Mouse (Mus musculus) spleen, postnatal 36 days (tissue): Measurements from ENCODE around the gene Ubxn7.
A peak's percentile ranks its signal among the peaks of the same experiment; 100 is the strongest.

Experiments
- DNase-seq, 2 experiments: peaks; one replicate each; pipeline ENCODE4 v3.0.0; 2022; ENCODE audit warnings: low spot score in 2 of 2, mixed read lengths in 1 of 2

The Ubxn7 gene

GRCm38 (mm10) chr16:32382901-32383300 is 50.8 kb downstream of the Ubxn7 start:
- DNase-seq = no peak

GRCm38 (mm10) chr16:32384885-32385284 is 52.8 kb downstream of the Ubxn7 start:
- no peak for DNase-seq

GRCm38 (mm10) chr16:32386826-32387225 is 54.8 kb downstream of the Ubxn7 start:
- no peak for DNase-seq

- DNase-seq = no peak
These were observed 57.0 kb downstream of the Ubxn7 start for GRCm38 (mm10) chr16:32389049-32389448.

GRCm38 (mm10) chr16:32389841-32390240 is 57.8 kb downstream of the Ubxn7 start:
- DNase-seq = no peak

- no peak for DNase-seq
These were observed 58.8 kb downstream of the Ubxn7 start for GRCm38 (mm10) chr16:32390882-32391281.

GRCm38 (mm10) chr16:32395679-32396540 is 63.9 kb downstream of the Ubxn7 start:
- DNase-seq = no peak

- DNase-seq = no peak
These were observed 64.4 kb downstream of the Ubxn7 start for GRCm38 (mm10) chr16:32396541-32396835.

- no peak for DNase-seq
These were observed 66.1 kb downstream of the Ubxn7 start for GRCm38 (mm10) chr16:32398206-32398605.

- DNase-seq = no peak
These were observed 68.2 kb downstream of the Ubxn7 start, which contains the start of gene Tm4sf19 for GRCm38 (mm10) chr16:32400267-32400666. Gene Tm4sf19 (plus strand): TSS chr16:32400506.

- DNase-seq = peak; percentile 73
These were observed 69.4 kb downstream of the Ubxn7 start for GRCm38 (mm10) chr16:32401335-32401965.

GRCm38 (mm10) chr16:32402818-32403217 is 70.8 kb downstream of the Ubxn7 start:
- DNase-seq = peak; percentile 18 to 25

- no peak for DNase-seq
These were observed 73.7 kb downstream of the Ubxn7 start for GRCm38 (mm10) chr16:32405716-32406115.

GRCm38 (mm10) chr16:32406671-32407070 is 74.6 kb downstream of the Ubxn7 start:
- no peak for DNase-seq

- DNase-seq = no peak
These were observed 75.7 kb downstream of the Ubxn7 start for GRCm38 (mm10) chr16:32407730-32408129.

- no peak for DNase-seq
These were observed 85.4 kb downstream of the Ubxn7 start for GRCm38 (mm10) chr16:32417457-32417856.

GRCm38 (mm10) chr16:32419517-32420483 is 87.7 kb downstream of the Ubxn7 start, which contains the start of gene Tctex1d2:
Gene Tctex1d2 (plus strand): TSS chr16:32419702.
- DNase-seq = peak; percentile 93 to 95

- no peak for DNase-seq
These were observed 95.4 kb downstream of the Ubxn7 start for GRCm38 (mm10) chr16:32427506-32427905.

GRCm38 (mm10) chr16:32430474-32431046 is 98.5 kb downstream of the Ubxn7 start, which contains the start of gene Pcyt1a:
Gene Pcyt1a (plus strand): TSS chr16:32430921.
- DNase-seq = peak; percentile 74 to 82

- peak in 1 of 2 experiments; percentile 33 for DNase-seq
These were observed 99.1 kb downstream of the Ubxn7 start for GRCm38 (mm10) chr16:32431047-32431591.

GRCm38 (mm10) chr16:32431926-32432325 is 99.9 kb downstream of the Ubxn7 start:
- DNase-seq = no peak
